Mouse (Mus musculus) CH12.LX (cell line): ENCODE measurements at regions not wholly inside any gene's neighbourhood (a gene's known extent, or its start where the extent isn't known, plus 50 kb on each side); places are given as distances from the start of the nearest gene placed in this dataset.

Source experiments
- DNase-seq: peaks from one replicate; pipeline ENCODE4 v3.0.0-alpha.2; 2013; ENCODE audit errors: extremely low read depth
- H3K27ac ChIP-seq: 2 replicates; pipeline ENCODE4 v1.5.1; 2012; ENCODE audit warnings: low read depth, mild to moderate bottlenecking, control low read depth, moderate library complexity; ENCODE audit not compliant: insufficient read depth
- H3K27me3 ChIP-seq: replicated peaks from 2 replicates; pipeline ENCODE3; 2012; ENCODE audit warnings: inconsistent platforms
- H3K36me3 ChIP-seq, 2 experiments: replicated peaks in 1 of 2; 2 replicates each; pipeline versions ENCODE3 to v1.6.1; 2012; ENCODE audit warnings: inconsistent platforms in 1 of 2, low read length in 1 of 2, mild to moderate bottlenecking in 1 of 2, mixed read lengths in 1 of 2, moderate library complexity in 1 of 2; ENCODE audit not compliant: control insufficient read depth in 1 of 2, insufficient read depth in 1 of 2
- H3K4me1 ChIP-seq, 2 experiments: 2 replicates each; pipeline ENCODE4 v1.6.1; 2012; ENCODE audit warnings: inconsistent platforms in 1 of 2, moderate library complexity in 1 of 2; ENCODE audit not compliant: insufficient read depth in 2 of 2, control insufficient read depth in 1 of 2
- H3K4me2 ChIP-seq: 2 replicates; pipeline ENCODE4 v1.6.1; 2012; ENCODE audit warnings: low read depth, mild to moderate bottlenecking, control low read depth; ENCODE audit not compliant: poor library complexity, insufficient read depth, severe bottlenecking
- H3K4me3 ChIP-seq, 3 experiments: fragments of 150-350 bp in 1 of 3; sonication (generic) in 1 of 3; replicated peaks in 1 of 3; 2 replicates each; pipeline versions ENCODE3 to v1.5.1; 2011 to 2012; ENCODE audit warnings: low read depth in 2 of 3, low read length in 2 of 3, mild to moderate bottlenecking in 2 of 3, moderate library complexity in 2 of 3, control low read depth in 1 of 3, improper control_type of control experiment in 1 of 3, inconsistent platforms in 1 of 3, mixed read lengths in 1 of 3; ENCODE audit not compliant: poor library complexity in 1 of 3
- H3K79me2 ChIP-seq: replicated peaks from 2 replicates; pipeline ENCODE4 v1.6.1; 2012; ENCODE audit warnings: mild to moderate bottlenecking, moderate library complexity; ENCODE audit not compliant: control insufficient read depth, poor library complexity, insufficient read depth, severe bottlenecking; ENCODE audit errors: extremely low read depth
- H3K9ac ChIP-seq: 2 replicates; pipeline ENCODE4 v1.6.1; 2012; ENCODE audit warnings: low read depth, mild to moderate bottlenecking, control low read depth, moderate library complexity; ENCODE audit not compliant: insufficient read depth
- H3K9me3 ChIP-seq: replicated peaks from 2 replicates; pipeline ENCODE3; 2012; ENCODE audit warnings: low read length, inconsistent platforms, mixed read lengths
- CHD1 ChIP-seq: IDR thresholded peaks from 2 replicates; pipeline ENCODE4 v1.6.1; 2012; ENCODE audit warnings: low read depth, low read length, improper control_type of control experiment, inconsistent platforms
- ELF1 ChIP-seq: IDR thresholded peaks from 2 replicates; pipeline ENCODE4 v1.6.1; 2014; ENCODE audit warnings: low read depth, mild to moderate bottlenecking, inconsistent platforms, low read length, improper control_type of control experiment
- EP300 ChIP-seq: IDR thresholded peaks from 2 replicates; pipeline ENCODE4 v1.6.1; 2011; ENCODE audit warnings: low read length, improper control_type of control experiment
- ETS1 ChIP-seq: conservative IDR thresholded peaks from 2 replicates; pipeline ENCODE4 v1.6.1; 2012; ENCODE audit warnings: low read depth, mild to moderate bottlenecking, inconsistent platforms, low read length, improper control_type of control experiment, moderate library complexity
- GABPA ChIP-seq: IDR thresholded peaks from 2 replicates; pipeline ENCODE4 v1.6.1; 2012; ENCODE audit warnings: low read depth, low read length, improper control_type of control experiment, inconsistent platforms; ENCODE audit not compliant: insufficient replicate concordance
- HCFC1 ChIP-seq: IDR thresholded peaks from 2 replicates; pipeline ENCODE4 v1.6.1; 2012; ENCODE audit warnings: low read depth, mild to moderate bottlenecking, inconsistent platforms, low read length, improper control_type of control experiment
- IRF4 ChIP-seq: IDR thresholded peaks from 2 replicates; pipeline ENCODE4 v1.6.1; 2014; ENCODE audit warnings: low read depth, mild to moderate bottlenecking, inconsistent platforms, low read length, improper control_type of control experiment
- JUN ChIP-seq: IDR thresholded peaks from 2 replicates; pipeline ENCODE4 v1.6.1; 2011; ENCODE audit warnings: low read depth, mild to moderate bottlenecking, low read length, improper control_type of control experiment, moderate library complexity; ENCODE audit not compliant: insufficient read depth
- MAX ChIP-seq: IDR thresholded peaks from 2 replicates; pipeline ENCODE4 v1.6.1; 2011; ENCODE audit warnings: low read length, improper control_type of control experiment
- MAZ ChIP-seq: IDR thresholded peaks from 2 replicates; pipeline ENCODE4 v1.6.1; 2012; ENCODE audit warnings: low read depth, mild to moderate bottlenecking, inconsistent platforms, low read length, improper control_type of control experiment, moderate library complexity
- MEF2A ChIP-seq: IDR thresholded peaks from 2 replicates; pipeline ENCODE4 v1.6.1; 2014; ENCODE audit warnings: low read depth, mild to moderate bottlenecking, inconsistent platforms, low read length, improper control_type of control experiment, borderline replicate concordance
- MXI1 ChIP-seq: IDR thresholded peaks from 2 replicates; pipeline ENCODE4 v1.6.1; 2011; ENCODE audit warnings: mild to moderate bottlenecking, low read depth, low read length, improper control_type of control experiment
- MYC ChIP-seq: IDR thresholded peaks from 2 replicates; pipeline ENCODE4 v1.6.1; 2011; ENCODE audit warnings: low read depth, mild to moderate bottlenecking, improper control_type of control experiment, low read length
- POLR2A ChIP-seq: IDR thresholded peaks from 2 replicates; pipeline ENCODE4 v1.6.1; 2011; ENCODE audit warnings: low read depth, mild to moderate bottlenecking, improper control_type of control experiment, low read length
- POLR2AphosphoS2 ChIP-seq: IDR thresholded peaks from 2 replicates; pipeline ENCODE4 v1.6.1; 2011; ENCODE audit warnings: low read depth, low read length, improper control_type of control experiment
- RAD21 ChIP-seq: IDR thresholded peaks from 2 replicates; pipeline ENCODE4 v1.6.1; 2011; ENCODE audit warnings: low read depth, mild to moderate bottlenecking, low read length, improper control_type of control experiment, moderate library complexity
- RCOR1 ChIP-seq: conservative IDR thresholded peaks from 2 replicates; pipeline ENCODE4 v1.6.1; 2012; ENCODE audit warnings: low read depth, mild to moderate bottlenecking, inconsistent platforms, low read length, improper control_type of control experiment
- SIN3A ChIP-seq: IDR thresholded peaks from 2 replicates; pipeline ENCODE4 v1.6.1; 2012; ENCODE audit warnings: low read length, improper control_type of control experiment, inconsistent platforms
- UBTF ChIP-seq: IDR thresholded peaks from 2 replicates; pipeline ENCODE4 v1.6.1; 2012; ENCODE audit warnings: low read depth, mild to moderate bottlenecking, inconsistent platforms, low read length, improper control_type of control experiment, moderate library complexity
- USF2 ChIP-seq: conservative IDR thresholded peaks from 2 replicates; pipeline ENCODE4 v1.6.1; 2011; ENCODE audit warnings: low read depth, low read length, improper control_type of control experiment
- ZC3H11A ChIP-seq: IDR thresholded peaks from 2 replicates; pipeline ENCODE4 v1.6.1; 2012; ENCODE audit warnings: low read depth, mild to moderate bottlenecking, inconsistent platforms, low read length, improper control_type of control experiment
- ZKSCAN1 ChIP-seq: IDR thresholded peaks from 2 replicates; pipeline ENCODE4 v1.6.1; 2012; ENCODE audit warnings: low read depth, inconsistent platforms, low read length, improper control_type of control experiment, borderline replicate concordance
- dilution Hi-C: fragments of 300-500 bp; cut with MboI; formaldehyde crosslinking; loops from 2 replicates; pipeline ENCODE4 v1.14.3; 2020; ENCODE audit warnings: low sequenced_read_pairs; ENCODE audit not compliant: extremely low pct_unique_long_range_greater_than_20kb, extremely low pct_ligation_motif_present
- in situ Hi-C: fragments of 300-500 bp; cut with MboI; formaldehyde crosslinking; loops from 3 replicates; pipeline ENCODE4 v1.14.3; 2019; ENCODE audit warnings: low sequenced_read_pairs, low pct_ligation_motif_present, low pct_unique_long_range_greater_than_20kb, mixed read lengths

DNA sequence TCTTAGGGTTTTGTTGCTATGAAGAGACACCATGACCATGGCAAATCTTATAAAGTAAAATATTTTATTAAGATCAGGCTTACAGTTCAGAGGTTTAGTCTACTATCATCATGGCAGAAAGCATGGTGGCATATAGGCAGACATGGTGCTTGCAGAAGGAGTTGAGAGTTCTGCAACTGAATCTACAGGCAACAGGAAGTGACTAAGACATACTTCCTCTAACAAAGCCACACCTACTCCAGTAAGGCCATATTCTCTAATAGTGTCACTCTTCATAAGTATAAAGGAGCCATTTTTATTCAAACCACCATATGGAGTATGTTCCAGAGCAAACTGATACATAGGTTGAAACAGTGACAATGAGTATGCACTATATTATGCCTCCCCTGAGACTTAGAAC, 371.7 kb upstream of the Zfp462 start:
- Histone ChIP-seq H3K9me3 (peaks cover 2% of the 10 kb centered on the region), H3K4me3 (no peak overlapping the region), H3K79me2 (no peaks in the 10 kb centered on the region), H3K4me1 (no peaks in the 10 kb centered on the region), H3K27me3 (no peaks in the 10 kb centered on the region), H3K27ac (no peak overlapping the region), H3K4me2 (no peak overlapping the region), H3K9ac (no peak overlapping the region), H3K36me3 (no peaks in the 10 kb centered on the region)
- in situ Hi-C loops (no loop called here), dilution Hi-C loops (no loop called here)
- no peak for DNase-seq
- no peak for TF ChIP-seq MAX
- no peak for TF ChIP-seq EP300
- no peak for TF ChIP-seq MAZ
- TF ChIP-seq POLR2AphosphoS2, result no peak
- TF ChIP-seq RCOR1, result no peak
- TF ChIP-seq ETS1, result no peak
- TF ChIP-seq ZKSCAN1, result no peak
- no peak for TF ChIP-seq GABPA
- no peak for TF ChIP-seq HCFC1
- TF ChIP-seq USF2, result no peak
- no peak for TF ChIP-seq RAD21
- no peak for TF ChIP-seq UBTF
- TF ChIP-seq MEF2A, result no peak
- no peak for TF ChIP-seq POLR2A
- no peak for TF ChIP-seq ELF1

DNA sequence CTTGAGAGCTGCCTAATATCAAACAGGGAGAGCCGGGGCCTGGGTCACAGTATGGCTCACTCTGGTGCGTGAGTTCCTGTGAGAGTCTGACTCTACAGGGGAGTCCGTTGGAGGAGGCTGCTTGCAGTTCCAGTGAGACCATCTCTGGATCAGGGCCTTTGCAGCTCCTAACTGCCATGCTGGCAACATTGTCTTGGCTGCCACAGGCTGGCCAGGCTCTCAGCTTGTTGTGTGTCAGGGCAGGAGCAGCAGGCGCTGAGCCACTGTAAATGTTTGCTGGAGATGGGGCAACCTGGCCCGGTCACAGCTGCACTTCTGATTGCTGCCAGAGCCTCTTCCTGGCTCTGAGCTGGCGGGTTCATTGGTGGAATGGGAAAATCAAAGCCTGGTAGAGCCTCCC, 357.7 kb upstream of the Zfp462 start:
- H3K4me2 ChIP-seq, result no peak overlapping the region
- no peak for TF ChIP-seq MEF2A
- TF ChIP-seq MAX, result no peak
- TF ChIP-seq RAD21, result no peak
- TF ChIP-seq MYC, result no peak
- TF ChIP-seq IRF4, result no peak
- no peak for TF ChIP-seq MXI1
- TF ChIP-seq JUN, result no peak
- no peak for TF ChIP-seq ZC3H11A
- TF ChIP-seq EP300, result no peak
- no peak for TF ChIP-seq SIN3A
- no peak for TF ChIP-seq CHD1
- TF ChIP-seq, all 38 proteins: peak for 0
- no peaks in the 10 kb centered on the region for H3K4me1 ChIP-seq
- DNase-seq, result no peak
- H3K27me3 ChIP-seq, result no peaks in the 10 kb centered on the region
- H3K9ac ChIP-seq, result no peak overlapping the region
- dilution Hi-C loops (no loop called here), in situ Hi-C loops (no loop called here)
- no peaks in the 10 kb centered on the region for H3K79me2 ChIP-seq
- H3K36me3 ChIP-seq, result no peaks in the 10 kb centered on the region
- no peak overlapping the region for H3K4me3 ChIP-seq
- no peak overlapping the region for H3K27ac ChIP-seq
- H3K9me3 ChIP-seq, result peaks cover 9% of the 10 kb centered on the region
